Mouse (Mus musculus): ENCODE data around the gene Med27.

Med27 gene

GRCm38 (mm10) chr2:29346629-29347271 is at the start of gene Med27:
Med27 (plus strand) TSS chr2:29346819.
- DNase-seq (ENCODE audit: low spot score), result peak; percentile 97

DNA sequence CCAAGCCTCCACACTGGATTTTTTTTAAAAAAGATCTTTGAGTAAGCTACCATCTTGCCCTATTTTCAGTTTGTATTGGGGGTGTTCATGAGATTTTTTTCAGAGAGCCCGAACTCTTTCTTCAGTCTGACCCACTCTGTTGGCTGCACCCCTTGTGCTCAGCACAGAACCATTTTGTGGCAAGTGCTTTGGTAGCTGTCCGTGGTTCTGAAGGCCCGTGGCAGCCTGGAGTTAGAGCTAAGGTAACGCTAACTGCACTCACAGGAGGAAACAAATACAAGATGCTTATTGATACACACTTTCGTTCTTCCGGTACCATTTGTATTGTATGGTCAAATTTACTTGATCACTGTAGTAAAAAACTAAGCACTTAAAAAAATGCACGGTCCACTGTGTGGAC is 36.7 kb upstream of the Med27 start:
- peak; percentile 70 for DNase-seq (ENCODE audit: low spot score)

- no peak for DNase-seq (ENCODE audit: low spot score)
Observed at GRCm38 (mm10) chr2:29312058-29312457, 34.6 kb upstream of the Med27 start.

GRCm38 (mm10) chr2:29317906-29318470 is 28.6 kb upstream of the Med27 start:
- no peak for DNase-seq (ENCODE audit: low spot score)

DNA sequence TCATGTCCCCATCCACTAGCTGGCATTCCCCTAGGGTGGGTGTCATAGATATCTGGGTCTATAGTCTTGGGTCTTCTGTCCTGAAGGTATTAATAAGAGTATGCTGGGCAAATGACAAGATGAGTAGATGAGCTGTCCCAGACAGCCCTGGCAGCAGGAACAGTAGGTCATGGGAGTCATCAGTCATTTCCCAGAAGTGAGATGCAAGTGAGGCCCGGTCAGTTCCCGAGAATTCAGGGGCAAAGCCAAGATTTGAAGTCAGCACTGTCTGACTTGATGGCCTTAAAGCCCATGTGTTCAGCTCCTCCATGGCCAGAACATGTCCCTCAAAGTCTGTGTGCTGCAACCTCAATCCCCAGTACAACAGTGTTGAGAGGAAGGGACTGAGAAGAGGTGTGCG is 28.0 kb upstream of the Med27 start:
- no peak for DNase-seq (ENCODE audit: low spot score)

GRCm38 (mm10) chr2:29320229-29320751 is 26.3 kb upstream of the Med27 start:
- no peak for DNase-seq (ENCODE audit: low spot score)

DNA sequence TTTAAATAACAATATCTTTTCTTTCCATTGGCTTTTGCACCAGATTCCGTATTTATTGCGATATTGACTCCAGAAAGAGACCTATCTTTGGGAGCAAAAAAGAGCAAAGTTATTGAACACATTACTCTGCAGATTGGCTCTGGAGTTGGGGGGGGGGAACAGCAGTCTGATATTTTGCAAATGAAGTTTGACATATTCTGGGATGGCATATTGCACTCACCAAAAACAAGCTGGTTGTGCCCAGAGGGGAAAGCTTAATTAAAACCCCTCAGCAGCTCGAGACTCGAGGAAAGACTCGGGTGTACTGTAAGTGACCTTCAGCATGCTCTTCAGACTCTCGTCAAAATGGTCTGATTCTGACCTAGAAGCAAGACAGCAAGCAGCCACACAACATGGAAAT is 25.8 kb upstream of the Med27 start:
- no peak for DNase-seq (ENCODE audit: low spot score)

GRCm38 (mm10) chr2:29324456-29324855 is 22.2 kb upstream of the Med27 start:
- DNase-seq (ENCODE audit: low spot score), result no peak

DNA sequence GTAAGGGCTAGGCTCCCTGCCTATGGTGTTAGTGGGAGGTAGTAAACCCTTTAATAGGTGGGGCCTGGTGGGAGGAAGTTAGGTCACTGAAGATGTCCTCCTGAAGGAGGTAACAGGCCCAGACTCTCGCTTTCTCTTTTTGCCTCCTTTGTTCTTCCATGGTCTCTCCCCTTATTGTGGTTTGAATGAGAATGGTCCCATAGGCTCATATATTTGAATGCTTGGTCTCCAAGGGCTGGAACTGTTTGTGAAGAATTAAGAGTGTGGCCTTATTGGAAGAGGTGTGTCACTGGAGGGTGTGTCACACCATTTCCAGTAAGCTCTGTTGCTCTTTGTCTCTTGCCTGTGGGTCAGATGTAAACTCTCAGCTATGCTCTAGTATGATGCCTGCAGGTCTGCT is 16.1 kb upstream of the Med27 start:
- no peak for DNase-seq (ENCODE audit: low spot score)

- no peak for DNase-seq (ENCODE audit: low spot score)
Observed at GRCm38 (mm10) chr2:29338396-29338795, 8.2 kb upstream of the Med27 start.

DNA sequence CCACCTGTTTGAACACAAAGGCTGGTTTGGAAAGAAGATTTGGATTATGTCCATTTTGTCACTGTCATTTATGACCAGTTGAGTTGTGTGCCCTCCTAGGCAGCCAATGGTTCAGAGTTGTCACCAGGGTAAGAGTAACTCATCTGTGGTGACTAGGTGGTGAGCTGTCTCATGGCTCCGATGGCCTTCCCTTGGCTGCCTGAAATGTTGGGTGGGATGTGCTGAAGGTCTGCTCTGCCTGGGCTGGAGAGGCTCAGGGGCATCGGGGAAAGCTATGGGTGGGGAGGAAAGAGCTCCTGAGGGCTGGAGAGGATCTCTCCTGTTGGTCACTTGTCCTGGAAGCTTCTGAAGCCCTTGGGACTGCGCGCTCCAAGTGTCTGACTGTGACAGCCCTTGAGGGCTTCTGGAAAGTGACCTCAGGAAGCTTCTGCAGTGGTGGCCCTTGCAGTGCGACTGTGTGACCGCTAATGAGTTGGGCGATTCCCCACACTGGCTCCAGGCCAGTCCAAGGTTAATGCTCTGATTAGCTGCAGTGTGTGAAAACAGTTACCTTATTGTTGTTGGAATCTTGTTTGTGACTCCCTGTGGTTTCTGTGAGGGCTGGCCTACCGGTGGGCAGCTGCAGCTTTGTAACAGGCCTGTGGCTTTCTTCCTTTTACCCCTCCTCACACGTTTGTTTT is 12.2 kb downstream of the Med27 start:
- peak; percentile 71 for DNase-seq (ENCODE audit: low spot score)

DNA sequence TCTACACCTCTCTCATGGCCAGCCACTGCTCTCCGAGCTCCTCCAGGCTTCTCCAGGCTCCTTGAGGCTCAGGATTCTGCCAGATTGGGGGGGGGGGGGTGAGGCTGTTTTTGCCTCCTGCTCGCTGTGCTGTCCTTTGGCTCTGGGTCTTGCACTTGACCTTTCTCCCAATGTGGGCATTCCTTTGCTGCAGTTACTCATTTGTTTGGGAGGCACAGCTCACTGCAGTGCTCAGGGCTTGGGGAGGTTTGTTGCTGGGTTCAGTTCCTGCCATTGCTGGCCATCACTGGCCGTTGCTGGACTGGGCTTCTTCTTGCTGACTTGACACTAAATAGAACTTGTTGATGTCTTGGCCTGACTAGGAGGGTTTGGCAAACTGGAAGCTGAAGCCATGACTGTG is 14.3 kb downstream of the Med27 start:
- no peak for DNase-seq (ENCODE audit: low spot score)

DNA sequence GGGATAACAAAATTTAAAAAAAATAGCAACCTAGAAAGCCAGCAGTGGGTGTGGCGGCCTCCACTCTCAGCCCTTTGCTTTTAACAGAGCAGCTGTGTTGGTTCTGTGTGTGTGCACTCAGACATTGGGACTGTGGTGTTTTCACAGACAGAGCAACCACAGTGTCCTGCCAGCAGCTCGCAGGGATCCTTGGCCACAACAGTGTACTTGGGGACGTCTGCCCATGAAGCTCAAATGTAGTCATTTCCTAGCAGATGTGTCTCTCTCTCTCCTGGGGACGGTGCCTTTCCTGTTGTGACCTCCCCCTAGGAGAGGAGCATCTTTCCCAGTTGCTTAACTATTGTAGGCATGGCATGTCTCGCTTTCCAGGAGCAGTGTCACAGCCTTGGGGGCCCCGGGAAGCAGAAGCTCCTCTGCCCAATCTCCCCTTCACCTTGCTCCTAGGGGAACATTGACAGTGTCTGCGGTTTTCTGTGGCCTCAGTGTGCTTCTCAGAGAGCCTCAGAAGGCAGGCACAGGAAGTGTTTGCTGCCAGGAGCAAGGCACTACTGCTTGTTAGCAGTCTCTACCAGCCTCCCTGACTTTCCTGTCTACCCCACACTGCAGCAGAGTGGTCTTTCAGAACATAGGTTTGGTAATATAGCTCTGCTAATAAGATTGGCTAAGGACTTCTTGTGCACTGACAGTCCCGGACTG is 18.5 kb downstream of the Med27 start:
- DNase-seq (ENCODE audit: low spot score), result no peak

- no peak for DNase-seq (ENCODE audit: low spot score)
Observed at GRCm38 (mm10) chr2:29368730-29369129, 22.1 kb downstream of the Med27 start.

GRCm38 (mm10) chr2:29372176-29372575 is 25.6 kb downstream of the Med27 start:
- no peak for DNase-seq (ENCODE audit: low spot score)

DNA sequence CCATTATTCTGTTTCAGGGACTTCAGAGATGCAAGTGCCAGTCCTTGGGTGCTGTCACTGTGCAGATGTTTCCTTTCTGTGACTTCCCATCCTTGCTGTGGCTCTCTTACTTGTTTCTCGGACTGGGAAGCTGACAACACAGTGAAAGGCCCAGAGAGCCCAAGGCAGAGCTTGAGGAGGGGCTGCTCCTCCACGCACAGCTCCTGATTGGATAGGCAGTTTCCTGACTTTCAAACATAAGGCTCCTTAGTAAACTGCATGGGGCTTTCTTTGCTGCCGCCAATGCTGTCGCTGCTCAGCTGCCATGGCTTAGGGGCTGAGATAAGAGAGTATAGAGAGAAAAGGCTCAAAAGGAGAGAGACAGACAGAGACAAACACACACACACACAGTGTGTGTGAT is 35.1 kb downstream of the Med27 start:
- no peak for DNase-seq (ENCODE audit: low spot score)

DNA sequence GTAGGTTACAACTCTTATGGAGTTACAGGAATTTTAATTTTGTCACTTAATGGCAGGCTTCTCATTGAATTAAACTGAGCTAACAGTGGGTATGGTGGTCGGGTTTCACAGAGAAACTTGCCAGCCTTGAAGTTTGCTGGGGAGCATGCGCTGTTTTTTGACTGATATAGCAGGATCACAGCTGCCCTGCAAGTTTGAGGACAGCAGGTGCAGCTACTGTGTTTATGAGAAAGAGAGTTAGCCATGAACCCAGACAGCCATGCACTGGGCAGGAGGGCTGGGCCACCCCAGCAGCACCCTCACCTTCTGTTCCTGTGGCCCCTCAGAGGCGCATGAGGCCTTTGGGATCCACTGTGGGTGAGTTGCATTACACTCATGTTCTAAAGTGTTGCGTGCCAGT is 36.0 kb downstream of the Med27 start:
- no peak for DNase-seq (ENCODE audit: low spot score)

GRCm38 (mm10) chr2:29383133-29383532 is 36.5 kb downstream of the Med27 start:
- no peak for DNase-seq (ENCODE audit: low spot score)

- DNase-seq (ENCODE audit: low spot score), result no peak
Observed at GRCm38 (mm10) chr2:29385405-29385804, 38.8 kb downstream of the Med27 start.

DNA sequence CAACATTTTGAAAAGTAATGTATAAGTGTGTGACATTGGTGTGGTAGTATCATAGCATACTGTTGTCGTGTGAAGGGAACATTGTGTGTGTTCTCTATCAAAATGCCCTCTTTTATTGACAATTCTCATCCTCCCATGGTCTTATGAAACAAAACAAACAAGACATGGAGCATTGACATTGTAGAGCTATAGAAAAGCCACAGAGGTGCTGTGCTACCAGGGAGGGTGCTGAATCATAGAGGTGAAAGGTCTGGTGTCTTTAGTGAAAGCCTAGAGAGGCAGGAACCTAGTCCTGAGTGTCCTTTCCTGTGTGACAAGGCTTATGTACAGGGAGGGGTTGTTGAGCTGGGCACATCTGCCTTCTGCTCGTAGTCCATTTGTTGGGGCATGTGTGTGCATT is 40.6 kb downstream of the Med27 start:
- DNase-seq (ENCODE audit: low spot score), result no peak

- no peak for DNase-seq (ENCODE audit: low spot score)
Observed at GRCm38 (mm10) chr2:29388937-29389336, 42.3 kb downstream of the Med27 start.

DNA sequence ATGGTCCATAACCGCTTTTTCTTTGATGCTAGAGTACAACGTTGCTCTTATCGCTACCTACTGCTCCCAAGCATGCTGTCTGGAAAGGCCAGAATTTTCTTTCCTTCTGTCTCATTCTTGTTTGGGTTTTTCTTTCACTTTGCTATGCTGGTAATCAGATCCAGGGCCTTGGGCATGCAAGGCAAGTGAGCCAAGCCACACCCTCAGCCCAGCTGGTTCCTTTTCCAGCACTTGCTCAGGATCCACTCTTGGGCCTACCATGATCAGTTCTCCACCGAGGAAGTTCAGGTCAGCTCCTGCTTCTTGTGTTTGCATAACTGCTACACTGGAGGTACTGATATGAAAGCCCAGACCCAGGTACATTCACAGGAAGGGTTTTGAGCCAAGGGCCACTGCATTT is 44.5 kb downstream of the Med27 start:
- DNase-seq (ENCODE audit: low spot score), result no peak

DNA sequence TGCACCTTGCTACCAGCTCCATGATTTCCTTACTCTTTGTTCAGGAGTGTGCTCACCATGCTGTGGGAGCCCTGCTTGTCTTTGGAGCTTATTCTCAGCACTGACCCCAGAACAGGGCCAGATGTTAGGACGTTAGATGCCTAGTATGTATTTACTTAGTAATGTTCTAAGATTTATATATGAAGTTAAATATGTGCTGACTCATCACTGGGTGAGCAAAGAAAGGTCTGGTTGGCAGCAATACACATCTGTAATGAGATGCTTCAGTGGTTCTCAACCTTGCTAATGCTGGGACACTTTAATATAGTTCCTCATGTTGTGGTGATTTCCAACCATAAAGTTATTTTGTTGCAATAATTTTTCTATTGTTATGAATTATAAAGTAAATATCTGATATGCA is 45.4 kb downstream of the Med27 start:
- no peak for DNase-seq (ENCODE audit: low spot score)

Data from testis, postnatal 10 days (tissue).